Comparison of ENCODE assay signal across 21 mouse cellular contexts in genomic region chr17:29281541-29281940, GRCm38 (mm10). TPM values are rescaled to one million over a fixed set of nuclear protein-coding genes. Genes with fewer than 3 reads are reported as not detected.
DNase-seq lines count a peak whose midpoint lies in the region; ATAC-seq and TF ChIP-seq lines count a peak whose summit lies in the region.
"Had no signal": no experiment of that assay in that cellular context is flagged by ENCODE, and none has a peak within 500 bp of the region (broad histone marks: within the 10 kb centered on the region; RNA-seq: fewer than 3 reads in every experiment).

No protein-coding gene starts in this region.

- no peak for TF ChIP-seq CTCF in layer of hippocampus, adult 2 months (conservative IDR thresholded peaks at IDR 0.05)

- peaks cover 50% of the 10 kb centered on the region for H3K36me3 ChIP-seq in forebrain, embryonic 10.5 days (replicated peaks)
- peaks cover 8% of the 10 kb centered on the region; the same call in 1 of the 2 replicates for H3K36me3 ChIP-seq in forebrain, embryonic 16.5 days (ENCODE audit: control insufficient read depth, insufficient read depth)

- no peak overlapping the region for H3K4me2 ChIP-seq in forebrain, embryonic 16.5 days (ENCODE audit: low read length)
- H3K4me2 ChIP-seq: embryonic facial prominence, embryonic 15.5 days; heart, embryonic 12.5 days had no signal

- H3K9me3 ChIP-seq in forebrain, embryonic 10.5 days = peaks cover 4% of the 10 kb centered on the region; the same call in 1 of the 2 replicates
- no peaks in the 10 kb centered on the region for H3K9me3 ChIP-seq in forebrain, embryonic 16.5 days (ENCODE audit: control insufficient read depth, low read length)
- H3K9me3 ChIP-seq: embryonic facial prominence, embryonic 15.5 days had no signal

- ATAC-seq in forebrain, embryonic 16.5 days = no peak
- ATAC-seq: inflammation-experienced regulatory T-cells, adult 6 months had no signal

- H3K27ac ChIP-seq in forebrain, embryonic 10.5 days = peak overlapping the region; percentile 74
- H3K27ac ChIP-seq in forebrain, embryonic 16.5 days (ENCODE audit: low read length) = no peak overlapping the region
- peak overlapping the region; percentile 62 for H3K27ac ChIP-seq in layer of hippocampus, adult 2 months
- H3K27ac ChIP-seq: embryonic facial prominence, embryonic 15.5 days; gastrocnemius, adult 2 months had no signal

- DNase-seq in forebrain, embryonic 10.5 days (ENCODE audit: extremely low spot score, low spot score) = no peak
- DNase-seq in layer of hippocampus, adult 2 months (ENCODE audit: low spot score in 2 of 2) = no peak
- no peak for DNase-seq in layer of hippocampus, adult 9-10 months (ENCODE audit: low spot score)
- peak; percentile 66 for DNase-seq in Muller cell, postnatal 12 days (ENCODE audit: inconsistent ontology term)
- DNase-seq in adrenal gland, postnatal 4 days (ENCODE audit: low spot score in 2 of 2) = no peak
- no peak for DNase-seq in thymus, postnatal 14 days
- DNase-seq: adrenal gland, adult 8-10 months; adrenal gland, postnatal 36 days; cerebellum, adult 11 months; cerebellum, adult 8-10 months; cerebellum, postnatal 14 days; embryo, embryonic 11 days; gastrocnemius, adult 2 months; gastrocnemius, postnatal 25 days had no signal

- H3K4me3 ChIP-seq in forebrain, embryonic 10.5 days = no peak overlapping the region
- no peak overlapping the region for H3K4me3 ChIP-seq in forebrain, embryonic 16.5 days (replicated peaks; ENCODE audit: low read length)
- H3K4me3 ChIP-seq in layer of hippocampus, adult 2 months = no peak overlapping the region
- H3K4me3 ChIP-seq: embryonic facial prominence, embryonic 15.5 days; erythroblast, embryonic 14.5 days; gastrocnemius, adult 2 months; heart, embryonic 12.5 days; hindbrain, embryonic 10.5 days had no signal

- H3K9ac ChIP-seq in forebrain, embryonic 16.5 days (replicated peaks; ENCODE audit: low read depth, low read length) = no peak overlapping the region
- H3K9ac ChIP-seq: embryonic facial prominence, embryonic 15.5 days; heart, embryonic 12.5 days had no signal

- WGBS in forebrain, embryonic 10.5 days = 88% methylated on average over 5 of the region's 5 CpGs
- WGBS in forebrain, embryonic 16.5 days = 65% methylated on average over 5 of the region's 5 CpGs

- peaks cover 26% of the 10 kb centered on the region for H3K4me1 ChIP-seq in forebrain, embryonic 10.5 days
- peaks cover 14% of the 10 kb centered on the region for H3K4me1 ChIP-seq in forebrain, embryonic 16.5 days (replicated peaks; ENCODE audit: control insufficient read depth, insufficient read depth, low read length)
- H3K4me1 ChIP-seq: embryonic facial prominence, embryonic 15.5 days had no signal

- no peaks in the 10 kb centered on the region for H3K27me3 ChIP-seq in forebrain, embryonic 10.5 days (ENCODE audit: poor library complexity, severe bottlenecking)
- no peaks in the 10 kb centered on the region for H3K27me3 ChIP-seq in forebrain, embryonic 16.5 days (replicated peaks; ENCODE audit: control insufficient read depth, insufficient read depth, low read length)
- H3K27me3 ChIP-seq: CH12.LX; embryonic facial prominence, embryonic 15.5 days; heart, embryonic 12.5 days had no signal

RNA-seq across cellular contexts. Expression of gene BC004004, which starts 13.0 kb away (rescaled TPM):
- polyA plus RNA-seq in forebrain, embryonic 10.5 days (2016; fragmentation: Nextera tagmentation; extraction: Ambion mirVana) = 54.6 and 56.6 TPM in 2 replicates
- 102 and 108 TPM in 2 replicates for polyA plus RNA-seq in forebrain, embryonic 16.5 days (2015; fragmentation: Nextera tagmentation; extraction: Ambion mirVana)
- total RNA-seq in layer of hippocampus, adult 2 months (2021) = 10 to 100 TPM; 78.9 to 81.5 TPM
- total RNA-seq in adrenal gland, postnatal 4 days (2021) = 100 to 1,000 TPM; 115 to 116 TPM

RNA-seq across cellular contexts. Expression of gene Ppil1, which starts 17.6 kb away (rescaled TPM):
- polyA plus RNA-seq in forebrain, embryonic 10.5 days (2016; fragmentation: Nextera tagmentation; extraction: Ambion mirVana) = 230 and 235 TPM in 2 replicates
- 118 and 125 TPM in 2 replicates for polyA plus RNA-seq in forebrain, embryonic 16.5 days (2015; fragmentation: Nextera tagmentation; extraction: Ambion mirVana)
- 10 to 100 TPM; 14.8 to 16.2 TPM for total RNA-seq in layer of hippocampus, adult 2 months (2021)
- 10 to 100 TPM; 31.2 to 33.2 TPM for total RNA-seq in adrenal gland, postnatal 4 days (2021)

RNA-seq across cellular contexts. Expression of gene Pi16, which starts 35.9 kb away (rescaled TPM):
- polyA plus RNA-seq in forebrain, embryonic 10.5 days (2016; fragmentation: Nextera tagmentation; extraction: Ambion mirVana) = 0.71 and 0.73 TPM in 2 replicates
- 1.2 and 2.0 TPM in 2 replicates for polyA plus RNA-seq in forebrain, embryonic 16.5 days (2015; fragmentation: Nextera tagmentation; extraction: Ambion mirVana)
- 1 to 10 TPM in 1 of 2 experiments, under 1 TPM in 1; 0.74 to 1.1 TPM for total RNA-seq in layer of hippocampus, adult 2 months (2021)
- 10 to 100 TPM; 11.3 to 13.3 TPM for total RNA-seq in adrenal gland, postnatal 4 days (2021)

RNA-seq across cellular contexts. Expression of gene Cpne5, which starts 43.6 kb away (rescaled TPM):
- polyA plus RNA-seq in forebrain, embryonic 10.5 days (2016; fragmentation: Nextera tagmentation; extraction: Ambion mirVana) = 5.3 and 6.2 TPM in 2 replicates
- 25.0 and 35.5 TPM in 2 replicates for polyA plus RNA-seq in forebrain, embryonic 16.5 days (2015; fragmentation: Nextera tagmentation; extraction: Ambion mirVana)
- total RNA-seq in layer of hippocampus, adult 2 months (2021) = 10 to 100 TPM; 34.0 to 36.3 TPM
- total RNA-seq in adrenal gland, postnatal 4 days (2021) = 1 to 10 TPM; 2.8 to 2.9 TPM
- total RNA-seq: gastrocnemius, adult 2 months had no signal

Comparison
In these comparisons a context has a peak if more than half of its experiments do, and no peak if none do; other contexts are left out.
1. RNA of gene Pi16, which starts 35.9 kb away (total RNA-seq): 11.3 to 13.3 TPM in adrenal gland, postnatal 4 days; 0.74 to 1.1 TPM in layer of hippocampus, adult 2 months; every median in the first group is over 4 times any median in the second.